Mouse (Mus musculus) heart, postnatal 0 days (tissue): ENCODE results near the gene Arhgap9.
A peak's percentile ranks its signal among the peaks of the same experiment; 100 is the strongest.

Source experiments
- CTCF ChIP-seq: IDR thresholded peaks from 2 replicates; pipeline ENCODE4 v1.5.1; 2016; ENCODE audit warnings: antibody characterized with exemption, control low read depth, low read depth
- EP300 ChIP-seq: IDR thresholded peaks from 2 replicates; pipeline ENCODE4 v1.6.1; 2016; ENCODE audit warnings: antibody characterized with exemption, low read depth

GRCm38 (mm10) chr10:127311476-127312355 lies 10.0 kb upstream of the Arhgap9 start, which contains the start of gene Mars:
- TF ChIP-seq EP300: 0 out of 2 replicates have a peak, but pooled peaks have one; percentile 52
- 0 out of 2 replicates have a peak, but pooled peaks have one; percentile 1 for TF ChIP-seq CTCF
